Mouse (Mus musculus): ENCODE results near the gene Pif1. TPM values are rescaled to one million over a fixed set of nuclear protein-coding genes. Genes with fewer than 3 reads are reported as not detected.

Pif1 gene
- polyA plus RNA-seq, 1 experiment from 2014 or later, result 18.0 TPM

DNA sequence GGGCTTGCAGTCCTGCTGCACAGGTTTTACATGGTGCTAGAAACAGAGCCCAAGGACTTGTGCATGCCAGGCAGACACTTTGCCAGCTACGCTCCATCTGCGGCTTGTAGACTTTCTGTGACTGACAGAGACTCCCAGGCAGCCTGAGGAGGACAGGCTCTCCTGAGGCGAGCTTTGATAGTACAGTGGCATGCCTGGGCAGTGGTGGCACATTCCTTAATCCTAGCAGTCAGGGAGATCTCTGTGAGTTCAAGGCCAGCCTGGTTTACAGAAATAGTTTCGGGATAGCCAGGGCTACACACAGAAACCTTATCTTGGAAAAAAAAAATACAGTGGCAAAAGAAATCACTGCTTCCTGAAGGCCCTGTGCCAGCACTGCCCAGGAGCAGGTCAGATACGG lies 39.8 kb upstream of the Pif1 start:
- ATAC-seq (replicated peaks; ENCODE audit: low FRiP score) (no peak), DNase-seq (ENCODE audit: low spot score) (no peak)
- Histone ChIP-seq H3K27me3 (replicated peaks; ENCODE audit: control insufficient read depth, insufficient read depth, low read length) (no peaks in the 10 kb centered on the region), H3K9ac (ENCODE audit: low read depth, low read length) (no peak overlapping the region), H3K9me3 (ENCODE audit: control insufficient read depth, low read length) (no peaks in the 10 kb centered on the region), H3K4me1 (replicated peaks; ENCODE audit: control insufficient read depth, insufficient read depth, low read length) (peaks cover 46% of the 10 kb centered on the region), H3K4me3 (ENCODE audit: low read depth, low read length) (no peak overlapping the region), H3K27ac (ENCODE audit: low read depth, low read length) (peak overlapping the region; percentile 62; the same call in 1 of the 2 replicates), H3K4me2 (no peak overlapping the region), H3K36me3 (ENCODE audit: control insufficient read depth, insufficient read depth, low read length) (no peaks in the 10 kb centered on the region)
- WGBS, result 83% methylated on average over 5 of the region's 5 CpGs

DNA sequence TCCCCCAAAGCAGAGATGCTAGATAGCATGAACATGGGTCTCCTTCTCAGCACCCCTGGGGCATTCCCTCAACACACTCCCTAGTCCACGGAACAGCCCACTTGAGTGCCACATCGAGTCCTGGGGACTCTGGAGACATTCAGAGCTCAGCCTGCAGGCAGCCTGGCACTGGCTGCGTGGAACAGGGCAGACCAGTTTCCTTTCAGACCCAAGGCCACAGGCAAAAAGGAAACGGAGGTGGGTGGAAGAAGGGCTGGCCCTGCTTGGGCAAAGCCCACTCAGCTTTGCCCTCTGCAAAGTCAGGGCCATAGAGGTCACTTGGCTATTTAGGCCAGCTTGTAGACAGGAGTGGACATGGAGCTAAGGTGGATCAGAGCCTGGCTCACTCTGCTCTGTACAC lies 39.1 kb upstream of the Pif1 start:
- ATAC-seq (replicated peaks; ENCODE audit: low FRiP score) (no peak), DNase-seq (ENCODE audit: low spot score) (no peak)
- H3K27ac ChIP-seq (ENCODE audit: low read depth, low read length), result no peak overlapping the region
- H3K4me1 ChIP-seq (replicated peaks; ENCODE audit: control insufficient read depth, insufficient read depth, low read length), result peaks cover 45% of the 10 kb centered on the region
- WGBS, result 69% methylated on average over 4 of the region's 4 CpGs
- no peaks in the 10 kb centered on the region for H3K27me3 ChIP-seq (replicated peaks; ENCODE audit: control insufficient read depth, insufficient read depth, low read length)
- H3K9me3 ChIP-seq (ENCODE audit: control insufficient read depth, low read length), result no peaks in the 10 kb centered on the region
- H3K9ac ChIP-seq (ENCODE audit: low read depth, low read length), result no peak overlapping the region
- no peak overlapping the region for H3K4me3 ChIP-seq (ENCODE audit: low read depth, low read length)
- no peak overlapping the region for H3K4me2 ChIP-seq
- no peaks in the 10 kb centered on the region for H3K36me3 ChIP-seq (ENCODE audit: control insufficient read depth, insufficient read depth, low read length)

DNA sequence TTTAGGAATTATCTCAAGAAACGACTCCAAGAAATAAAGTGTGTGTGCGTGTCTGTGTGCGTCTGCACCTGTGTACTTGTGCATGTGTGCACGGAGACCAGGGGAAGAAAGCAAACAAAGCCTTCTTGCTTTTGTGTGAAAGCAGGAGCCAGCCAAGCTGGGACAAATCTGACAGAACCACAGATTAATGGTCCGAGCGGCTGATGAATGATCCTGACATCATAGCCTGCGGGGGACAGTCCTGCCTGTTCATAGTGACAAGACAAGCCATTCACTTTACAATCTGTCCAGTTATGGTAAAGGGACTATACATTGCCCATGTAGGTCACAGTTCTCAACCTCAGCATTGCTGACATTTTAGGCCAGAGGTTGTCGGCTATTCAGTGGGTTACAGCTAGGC lies 38.6 kb upstream of the Pif1 start:
- Histone ChIP-seq H3K36me3 (ENCODE audit: control insufficient read depth, insufficient read depth, low read length) (no peaks in the 10 kb centered on the region; the same call in 1 of the 2 replicates), H3K4me3 (ENCODE audit: low read depth, low read length) (no peak overlapping the region), H3K9me3 (ENCODE audit: control insufficient read depth, low read length) (no peaks in the 10 kb centered on the region), H3K4me2 (no peak overlapping the region), H3K4me1 (replicated peaks; ENCODE audit: control insufficient read depth, insufficient read depth, low read length) (peaks cover 46% of the 10 kb centered on the region), H3K9ac (ENCODE audit: low read depth, low read length) (no peak overlapping the region), H3K27me3 (replicated peaks; ENCODE audit: control insufficient read depth, insufficient read depth, low read length) (no peaks in the 10 kb centered on the region), H3K27ac (ENCODE audit: low read depth, low read length) (no peak overlapping the region)
- 77% methylated on average over 8 of the region's 8 CpGs for WGBS
- ATAC-seq (replicated peaks; ENCODE audit: low FRiP score), result no peak
- no peak for DNase-seq (ENCODE audit: low spot score)

DNA sequence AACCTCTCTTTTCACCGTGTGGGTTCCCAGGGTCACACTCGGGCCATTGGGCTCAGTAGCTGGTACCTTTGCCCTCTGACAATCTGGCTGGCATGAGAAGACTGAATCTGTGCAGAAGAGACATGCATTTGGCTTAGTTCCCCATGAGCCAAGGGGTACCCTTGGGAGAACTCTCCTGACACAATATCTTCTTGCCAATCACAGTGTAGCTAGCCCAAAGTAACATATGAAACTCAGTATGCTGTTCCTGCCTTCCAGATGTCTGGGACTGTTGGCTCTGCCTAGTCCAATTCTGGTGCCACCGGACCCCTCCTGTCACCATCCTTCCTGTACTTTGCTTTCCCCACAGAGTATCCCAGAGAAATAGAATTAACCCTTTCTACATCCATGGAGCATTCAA lies 37.8 kb upstream of the Pif1 start:
- WGBS, result 87% methylated on average over 3 of the region's 3 CpGs
- no peak overlapping the region for H3K4me3 ChIP-seq (ENCODE audit: low read depth, low read length)
- no peak for DNase-seq (ENCODE audit: low spot score)
- peaks cover under 1% of the 10 kb centered on the region; the same call in 1 of the 2 replicates for H3K36me3 ChIP-seq (ENCODE audit: control insufficient read depth, insufficient read depth, low read length)
- peaks cover 54% of the 10 kb centered on the region for H3K4me1 ChIP-seq (replicated peaks; ENCODE audit: control insufficient read depth, insufficient read depth, low read length)
- H3K27me3 ChIP-seq (replicated peaks; ENCODE audit: control insufficient read depth, insufficient read depth, low read length), result no peaks in the 10 kb centered on the region
- H3K27ac ChIP-seq (ENCODE audit: low read depth, low read length), result no peak overlapping the region
- ATAC-seq (replicated peaks; ENCODE audit: low FRiP score), result no peak
- no peak overlapping the region for H3K4me2 ChIP-seq
- no peak overlapping the region for H3K9ac ChIP-seq (ENCODE audit: low read depth, low read length)
- H3K9me3 ChIP-seq (ENCODE audit: control insufficient read depth, low read length), result no peaks in the 10 kb centered on the region

DNA sequence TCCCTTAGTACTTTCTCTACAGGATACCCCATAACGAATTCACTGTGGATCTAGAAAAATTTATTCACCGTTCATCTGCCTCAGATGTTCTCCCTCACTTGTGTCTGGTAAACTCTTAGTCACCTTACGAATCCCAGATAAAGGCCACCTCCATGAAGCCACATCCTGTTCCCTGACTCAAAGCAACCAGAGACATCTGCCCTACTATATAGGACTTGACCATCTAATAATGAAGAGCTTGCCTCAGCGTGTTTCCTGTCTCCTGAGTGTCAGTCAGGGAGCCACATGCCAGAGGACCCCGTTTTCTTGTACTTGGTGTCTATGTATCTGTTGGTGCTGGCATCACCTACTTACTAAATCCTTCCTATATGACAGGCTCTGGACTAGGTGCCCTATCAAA lies 37.3 kb upstream of the Pif1 start:
- peaks cover 4% of the 10 kb centered on the region; the same call in 1 of the 2 replicates for H3K36me3 ChIP-seq (ENCODE audit: control insufficient read depth, insufficient read depth, low read length)
- peaks cover 59% of the 10 kb centered on the region for H3K4me1 ChIP-seq (replicated peaks; ENCODE audit: control insufficient read depth, insufficient read depth, low read length)
- H3K27ac ChIP-seq (ENCODE audit: low read depth, low read length), result no peak overlapping the region
- WGBS, result 49% methylated on average over 5 of the region's 5 CpGs
- H3K4me2 ChIP-seq, result no peak overlapping the region
- DNase-seq (ENCODE audit: low spot score) (no peak), ATAC-seq (replicated peaks; ENCODE audit: low FRiP score) (no peak)
- no peaks in the 10 kb centered on the region for H3K27me3 ChIP-seq (replicated peaks; ENCODE audit: control insufficient read depth, insufficient read depth, low read length)
- no peaks in the 10 kb centered on the region for H3K9me3 ChIP-seq (ENCODE audit: control insufficient read depth, low read length)
- no peak overlapping the region for H3K9ac ChIP-seq (ENCODE audit: low read depth, low read length)
- H3K4me3 ChIP-seq (ENCODE audit: low read depth, low read length), result no peak overlapping the region

DNA sequence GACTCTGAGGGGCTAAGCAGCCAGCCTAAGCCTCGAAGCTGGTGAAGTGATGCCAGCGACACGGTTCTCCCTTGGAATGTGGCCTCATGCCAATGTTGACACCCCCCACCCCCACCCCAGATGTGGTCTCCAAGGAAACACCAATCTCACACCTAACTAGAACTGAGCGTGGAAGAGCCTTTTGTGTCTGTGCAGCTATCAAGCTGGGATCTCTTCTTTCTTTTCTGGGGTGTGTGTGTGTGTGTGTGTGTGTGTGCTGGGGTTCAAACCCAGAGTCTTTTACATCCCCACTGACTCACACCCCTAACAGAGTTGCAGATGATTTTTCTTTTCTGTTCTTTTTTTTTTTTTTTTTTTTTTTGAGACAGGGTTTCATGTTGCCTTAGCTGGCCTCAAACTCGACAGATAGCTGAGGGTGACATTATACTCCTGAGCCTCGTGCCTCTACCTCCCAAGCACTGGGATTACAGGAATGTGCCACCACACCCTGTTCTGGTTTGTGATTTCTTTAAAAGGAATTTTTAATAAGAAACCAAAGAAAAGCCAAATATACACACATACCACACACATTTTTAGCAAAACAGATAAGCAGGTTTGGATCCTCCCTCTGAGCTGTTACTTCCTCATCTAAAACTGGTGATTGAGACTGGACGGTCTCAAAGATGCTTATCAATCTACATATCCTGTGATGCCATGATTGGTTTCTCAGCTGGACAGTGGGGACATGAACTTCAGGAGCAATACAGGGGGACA lies 36.7 kb upstream of the Pif1 start:
- Histone ChIP-seq H3K9ac (ENCODE audit: low read depth, low read length) (no peak overlapping the region), H3K9me3 (ENCODE audit: control insufficient read depth, low read length) (no peaks in the 10 kb centered on the region), H3K4me1 (replicated peaks; ENCODE audit: control insufficient read depth, insufficient read depth, low read length) (peaks cover 65% of the 10 kb centered on the region), H3K36me3 (ENCODE audit: control insufficient read depth, insufficient read depth, low read length) (peaks cover 4% of the 10 kb centered on the region; the same call in 1 of the 2 replicates), H3K4me3 (ENCODE audit: low read depth, low read length) (no peak overlapping the region), H3K27ac (ENCODE audit: low read depth, low read length) (peak overlapping the region; percentile 81), H3K4me2 (no peak overlapping the region), H3K27me3 (replicated peaks; ENCODE audit: control insufficient read depth, insufficient read depth, low read length) (no peaks in the 10 kb centered on the region)
- WGBS, result 34% methylated on average over 7 of the region's 7 CpGs
- DNase-seq (ENCODE audit: low spot score) (no peak), ATAC-seq (replicated peaks; ENCODE audit: low FRiP score) (no peak)

DNA sequence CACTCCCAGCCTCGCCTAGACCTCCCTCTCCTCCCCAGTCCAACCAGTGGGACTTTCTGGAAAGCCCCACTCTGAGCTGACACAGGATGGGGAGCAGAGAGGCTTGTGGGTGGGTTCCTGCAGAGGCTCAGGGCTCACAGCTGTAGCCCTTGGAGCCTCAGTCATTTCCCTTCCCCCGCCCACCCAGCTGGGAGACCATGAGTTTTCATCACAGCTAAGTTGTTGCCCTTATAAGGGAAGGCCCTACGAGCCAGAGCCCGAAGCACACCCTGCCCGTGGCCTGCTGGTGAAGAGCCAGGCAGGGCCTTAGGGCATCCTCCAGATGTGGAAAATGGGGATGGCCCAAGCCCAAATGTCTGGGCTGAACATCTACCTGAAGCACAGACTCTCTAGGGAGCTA lies 35.9 kb upstream of the Pif1 start:
- Histone ChIP-seq H3K27ac (ENCODE audit: low read depth, low read length) (peak overlapping the region; percentile 81), H3K9ac (ENCODE audit: low read depth, low read length) (peak overlapping the region; percentile 42; the same call in 1 of the 2 replicates), H3K27me3 (replicated peaks; ENCODE audit: control insufficient read depth, insufficient read depth, low read length) (no peaks in the 10 kb centered on the region), H3K4me1 (replicated peaks; ENCODE audit: control insufficient read depth, insufficient read depth, low read length) (peaks cover 67% of the 10 kb centered on the region), H3K4me2 (no peak overlapping the region), H3K36me3 (ENCODE audit: control insufficient read depth, insufficient read depth, low read length) (peaks cover 8% of the 10 kb centered on the region), H3K4me3 (ENCODE audit: low read depth, low read length) (no peak overlapping the region), H3K9me3 (ENCODE audit: control insufficient read depth, low read length) (no peaks in the 10 kb centered on the region)
- ATAC-seq (replicated peaks; ENCODE audit: low FRiP score) (peak; percentile 44), DNase-seq (ENCODE audit: low spot score) (peak; percentile 62)
- 19% methylated on average over 5 of the region's 5 CpGs for WGBS

DNA sequence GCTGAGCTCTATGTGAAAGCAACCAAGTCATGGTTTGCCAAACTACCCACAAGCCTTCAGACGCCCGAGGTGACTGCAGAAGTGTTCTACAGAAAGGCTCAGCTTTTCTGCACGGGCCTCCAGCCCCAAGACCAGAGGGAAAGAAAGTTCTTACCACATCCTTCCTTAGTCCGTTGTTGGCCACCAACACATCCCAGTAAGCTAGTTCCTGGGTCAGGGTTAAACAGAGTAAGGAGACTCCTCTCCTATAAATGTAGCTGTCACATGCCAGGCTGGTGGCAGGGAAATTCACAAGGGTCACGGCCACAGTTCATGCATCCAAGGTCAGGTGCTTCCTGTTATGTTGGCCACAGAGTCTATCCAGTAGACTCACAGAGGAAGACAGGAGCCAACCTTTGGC lies 34.8 kb upstream of the Pif1 start:
- DNase-seq (ENCODE audit: low spot score), result no peak
- WGBS, result 62% methylated on average over 5 of the region's 5 CpGs
- Histone ChIP-seq H3K4me2 (no peak overlapping the region), H3K4me1 (replicated peaks; ENCODE audit: control insufficient read depth, insufficient read depth, low read length) (peaks cover 66% of the 10 kb centered on the region), H3K27ac (ENCODE audit: low read depth, low read length) (peak overlapping the region; percentile 81), H3K9me3 (ENCODE audit: control insufficient read depth, low read length) (no peaks in the 10 kb centered on the region), H3K9ac (ENCODE audit: low read depth, low read length) (no peak overlapping the region), H3K27me3 (replicated peaks; ENCODE audit: control insufficient read depth, insufficient read depth, low read length) (no peaks in the 10 kb centered on the region), H3K4me3 (ENCODE audit: low read depth, low read length) (no peak overlapping the region), H3K36me3 (ENCODE audit: control insufficient read depth, insufficient read depth, low read length) (peaks cover 15% of the 10 kb centered on the region)
- ATAC-seq (replicated peaks; ENCODE audit: low FRiP score), result no peak

DNA sequence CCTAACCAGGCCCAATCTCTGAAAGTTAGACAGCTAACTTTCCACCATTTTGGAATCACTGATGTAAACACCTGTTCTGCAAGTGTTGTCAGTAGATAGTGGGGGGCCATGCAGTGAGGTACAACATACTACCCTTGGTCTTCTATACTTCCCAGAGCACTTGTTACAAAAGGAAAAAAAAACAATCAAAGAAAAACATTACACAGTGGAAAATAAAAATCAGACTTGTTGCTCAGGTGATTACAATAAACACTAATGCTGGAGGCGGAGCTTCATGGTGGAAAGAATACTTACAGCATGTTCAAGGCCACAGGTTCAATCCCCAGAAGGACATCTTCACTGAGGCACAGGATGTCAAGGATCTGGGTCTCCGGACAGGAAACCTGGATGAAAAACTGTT lies 34.2 kb upstream of the Pif1 start:
- ATAC-seq (replicated peaks; ENCODE audit: low FRiP score) (no peak), DNase-seq (ENCODE audit: low spot score) (no peak)
- Histone ChIP-seq H3K36me3 (ENCODE audit: control insufficient read depth, insufficient read depth, low read length) (peaks cover 15% of the 10 kb centered on the region), H3K4me2 (no peak overlapping the region), H3K27me3 (replicated peaks; ENCODE audit: control insufficient read depth, insufficient read depth, low read length) (no peaks in the 10 kb centered on the region), H3K9ac (ENCODE audit: low read depth, low read length) (no peak overlapping the region), H3K4me1 (replicated peaks; ENCODE audit: control insufficient read depth, insufficient read depth, low read length) (peaks cover 66% of the 10 kb centered on the region), H3K4me3 (ENCODE audit: low read depth, low read length) (no peak overlapping the region), H3K9me3 (ENCODE audit: control insufficient read depth, low read length) (no peaks in the 10 kb centered on the region), H3K27ac (ENCODE audit: low read depth, low read length) (peak overlapping the region; percentile 81; the same call in 1 of the 2 replicates)
- WGBS, result 96% methylated on average over 2 of the region's 2 CpGs
